Mouse (Mus musculus): ENCODE data around the gene Hephl1.
"Not testable (repeated sequence)": the region's sequence is repeated elsewhere in the genome, so short reads cannot be mapped to it uniquely, and the experiment has no call there.

The Hephl1 gene

DNA sequence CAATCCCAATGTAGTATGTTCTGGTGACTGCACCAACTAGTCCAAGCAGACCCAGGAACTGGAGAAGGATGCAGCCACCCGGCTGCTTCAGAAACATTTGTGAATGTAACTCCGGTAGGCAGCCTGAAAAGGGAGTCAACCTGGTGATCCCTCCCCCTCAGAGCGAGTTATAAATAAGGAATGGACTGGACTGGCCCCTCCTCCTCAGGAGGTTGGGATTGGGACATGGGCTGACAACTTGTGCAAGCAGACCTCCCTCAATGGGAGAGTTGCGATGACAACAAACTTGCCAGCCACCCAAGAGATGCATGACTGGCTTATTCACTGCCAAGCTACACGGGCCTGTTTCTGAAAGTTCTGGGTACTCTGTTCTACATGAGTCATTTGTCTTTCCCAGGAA is at the start of gene Hephl1:
Hephl1 (minus strand) TSS at position 101 of the 400 bp plus-strand sequence.
- no peak for DNase-seq (ENCODE audit: low read depth, low spot score)

DNA sequence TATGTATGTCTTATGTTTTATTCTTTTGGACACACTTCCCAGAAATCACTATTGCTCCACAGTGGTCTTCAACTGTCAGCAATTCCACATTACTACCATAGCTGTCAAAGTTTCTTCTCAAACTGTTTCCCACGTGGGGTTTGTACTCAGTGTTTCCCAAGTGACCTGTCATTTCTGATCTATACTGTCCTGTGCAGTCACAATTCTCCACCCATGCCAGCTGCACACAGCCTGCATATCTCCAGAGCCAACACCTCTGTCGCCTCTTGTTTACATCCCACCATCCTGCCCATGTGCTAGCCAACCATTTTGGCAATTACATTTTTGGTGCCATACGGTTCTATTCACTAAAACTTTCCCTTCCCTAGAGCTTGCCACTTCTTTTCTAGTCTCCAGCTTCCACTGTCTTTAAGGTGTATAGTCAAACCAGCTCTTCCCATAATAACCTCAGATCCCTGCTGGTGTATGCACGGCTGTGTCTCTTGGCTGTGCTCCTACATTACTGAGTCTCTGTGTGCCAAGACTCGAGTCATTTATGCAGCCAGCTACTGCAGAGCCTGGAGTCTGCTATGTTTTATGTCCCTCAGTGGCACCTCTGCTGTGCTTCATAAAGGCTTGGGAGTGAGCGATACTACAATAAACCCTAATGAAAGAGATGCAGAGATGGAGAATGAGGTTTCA is 37.5 kb upstream of the Hephl1 start:
- no peak for DNase-seq (ENCODE audit: low read depth, low spot score)

DNA sequence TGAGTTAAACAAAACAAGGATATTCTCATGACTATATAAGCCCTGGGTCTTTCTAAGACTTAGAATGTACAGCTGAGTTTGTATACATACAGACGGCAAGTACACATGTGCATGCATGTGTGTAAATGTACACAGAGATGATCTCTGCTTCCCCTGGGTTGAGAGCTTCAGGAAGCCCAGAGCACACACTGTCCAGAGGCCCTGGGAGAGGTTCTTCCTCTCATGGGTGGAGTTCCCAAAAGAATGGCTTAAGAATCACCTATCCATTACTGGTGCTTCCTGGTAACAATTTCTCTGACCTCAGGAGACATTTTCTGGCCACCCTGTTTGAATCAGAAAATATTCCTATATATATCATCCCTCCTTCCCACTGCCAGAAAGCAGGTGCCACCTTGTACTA is 28.6 kb upstream of the Hephl1 start:
- no peak for DNase-seq (ENCODE audit: low read depth, low spot score)

DNA sequence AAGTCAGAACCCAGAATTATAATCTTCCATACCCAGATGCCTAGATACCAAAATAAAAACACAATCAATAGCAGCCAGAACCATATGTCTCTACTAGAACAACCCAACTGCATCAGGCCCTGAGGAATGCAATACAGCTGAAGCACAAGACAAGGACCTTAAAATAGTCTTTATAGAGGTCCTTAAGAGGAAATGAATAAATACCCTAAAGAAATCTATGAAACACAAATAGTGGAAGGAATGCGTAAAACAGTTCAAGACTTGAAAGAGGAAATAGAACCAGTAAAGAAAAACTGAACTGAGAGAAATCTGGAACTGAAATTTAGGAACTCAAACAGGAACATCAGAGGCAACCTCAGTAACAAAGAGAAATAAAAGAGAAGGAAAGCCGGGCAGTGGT is 14.0 kb upstream of the Hephl1 start:
- no peak for DNase-seq (ENCODE audit: low read depth, low spot score)

DNA sequence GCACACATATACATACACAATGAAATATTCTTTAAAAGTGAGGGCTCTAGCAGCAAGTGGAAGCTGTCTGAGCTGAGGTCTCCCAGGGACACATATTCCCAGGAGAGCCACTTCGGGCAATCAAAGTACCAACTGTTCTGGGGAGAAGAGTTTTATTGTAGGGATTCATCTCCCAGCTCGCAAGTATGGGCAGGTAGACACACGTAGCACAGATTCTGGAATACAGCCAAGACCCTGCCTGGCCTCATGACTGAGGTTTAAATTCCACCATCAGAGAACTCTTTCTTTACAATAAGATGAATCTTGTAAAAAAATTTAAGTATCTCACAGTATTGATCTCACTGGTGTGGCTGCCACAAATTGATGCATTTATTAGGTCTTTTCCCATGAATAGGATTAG is 10.5 kb upstream of the Hephl1 start:
- DNase-seq (ENCODE audit: low read depth, low spot score) = no peak

DNA sequence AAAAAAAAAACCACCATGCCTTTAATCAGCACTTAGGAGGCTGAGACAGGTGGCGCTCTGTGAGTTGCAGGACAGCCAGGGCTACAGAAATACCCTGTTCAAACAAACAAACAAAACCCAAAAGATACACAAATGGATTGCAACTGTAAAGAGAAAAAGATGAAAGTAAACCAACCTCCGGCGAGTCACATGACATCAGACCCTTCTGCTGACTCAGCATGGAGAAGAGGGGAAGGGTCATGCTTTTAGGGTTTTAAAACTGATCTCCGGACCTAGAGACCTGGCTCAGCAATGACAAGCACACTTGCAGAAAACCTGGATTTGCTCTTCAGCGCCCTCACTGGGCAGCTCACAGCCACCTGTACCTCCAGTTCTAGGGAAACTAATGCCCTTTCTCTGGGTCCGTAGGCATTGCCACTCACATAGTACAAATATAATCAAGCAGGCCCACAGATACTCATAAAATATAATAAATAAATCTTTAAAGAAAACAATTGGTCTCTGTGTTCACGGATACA is 9.0 kb upstream of the Hephl1 start:
- no peak for DNase-seq (ENCODE audit: low read depth, low spot score)

DNA sequence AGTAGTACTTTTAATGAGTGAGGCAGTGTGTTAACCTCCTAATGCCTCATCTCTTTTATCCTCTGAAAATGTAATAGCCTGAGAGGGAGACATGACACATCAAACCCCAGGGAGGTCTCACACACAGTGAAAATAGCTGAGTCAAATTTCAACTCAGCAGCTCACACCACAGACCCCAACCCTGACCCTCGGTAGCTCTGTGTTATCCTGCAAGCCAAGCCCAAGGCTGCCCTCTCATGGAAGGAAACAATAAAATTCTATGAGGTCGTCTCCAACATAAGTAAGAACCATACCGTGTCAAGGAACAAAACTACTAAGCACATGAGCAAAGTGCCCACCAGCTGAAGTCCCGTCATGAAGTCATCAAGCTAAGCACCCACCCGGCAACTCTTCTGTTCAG is 8.3 kb upstream of the Hephl1 start:
- no peak for DNase-seq (ENCODE audit: low read depth, low spot score)

DNA sequence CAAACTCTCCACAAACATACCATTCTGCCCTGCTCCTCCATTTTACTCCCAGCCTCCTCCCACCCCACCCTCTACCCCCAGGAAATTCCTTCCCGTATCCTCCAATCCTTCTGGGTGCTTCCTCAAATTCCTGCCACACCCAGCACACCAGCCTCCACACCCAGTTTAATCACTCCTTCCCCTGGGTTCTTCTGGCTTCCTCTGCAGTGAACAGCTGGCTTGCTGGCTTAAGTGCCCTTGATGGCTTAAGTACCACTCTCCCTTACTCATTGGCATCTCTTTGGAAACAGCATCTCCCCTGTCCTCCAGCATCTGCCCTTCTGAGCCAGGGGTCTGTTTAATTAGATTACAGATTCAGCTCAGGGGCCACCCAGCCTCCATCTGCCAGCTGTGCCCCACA is 7.6 kb upstream of the Hephl1 start:
- DNase-seq (ENCODE audit: low read depth, low spot score) = no peak

DNA sequence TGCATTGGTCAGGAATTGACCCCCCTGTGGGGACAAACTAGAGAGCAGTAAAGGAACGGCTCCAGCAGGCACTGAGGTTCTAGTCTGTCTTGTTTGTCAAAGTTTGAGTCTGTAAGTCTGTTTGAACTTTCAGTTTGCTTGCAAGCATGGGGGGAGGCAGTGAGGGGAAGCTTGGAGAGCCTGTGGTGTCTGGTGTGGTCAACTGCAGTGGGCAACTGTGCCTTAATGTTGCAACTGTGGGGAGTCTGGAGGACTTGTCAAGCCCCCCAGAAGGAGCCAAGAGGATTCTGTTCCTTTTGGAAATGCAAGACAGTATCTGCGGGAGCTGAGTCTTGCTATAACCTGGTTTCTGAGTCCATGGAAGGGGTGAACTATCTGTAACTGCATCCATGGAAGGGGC is 4.3 kb upstream of the Hephl1 start:
- no peak for DNase-seq (ENCODE audit: low read depth, low spot score)

DNA sequence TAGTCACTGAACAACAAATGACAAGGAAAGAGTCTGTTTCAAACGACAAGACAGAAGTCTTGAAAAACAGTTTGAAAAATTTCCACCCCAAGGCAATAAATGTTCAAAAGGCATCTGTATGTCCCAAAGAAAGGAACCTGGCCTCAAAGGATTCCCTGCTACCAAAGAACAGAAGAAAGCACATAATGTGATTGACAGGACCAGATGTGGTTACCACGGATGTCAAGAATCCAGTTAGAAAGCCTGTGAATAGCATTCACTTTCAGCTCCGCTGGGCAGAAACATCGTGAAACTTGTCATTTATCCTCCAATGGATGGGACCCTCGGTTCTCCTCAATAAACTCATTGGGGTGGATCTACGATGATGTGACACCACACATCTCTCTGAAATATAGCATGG is 2.2 kb upstream of the Hephl1 start:
- DNase-seq (ENCODE audit: low read depth, low spot score) = no peak

DNA sequence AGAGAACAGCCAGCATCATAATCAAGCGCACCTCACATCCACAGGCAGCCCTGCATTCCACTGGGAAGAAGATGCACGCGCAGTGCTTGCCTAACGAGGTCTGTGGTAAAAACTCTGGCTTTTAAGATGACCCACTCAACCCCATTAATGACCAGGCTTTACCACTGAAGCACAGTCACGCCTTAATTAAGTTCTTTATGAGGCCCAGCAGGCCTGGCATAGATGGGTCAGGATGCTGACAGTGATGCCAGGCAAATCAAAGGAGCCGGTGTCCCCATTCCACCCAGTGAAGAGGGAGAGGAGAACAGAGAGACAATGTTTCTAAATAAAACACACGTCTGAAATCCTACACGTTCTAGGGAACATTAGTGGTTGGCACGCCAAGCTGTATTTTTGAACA is 3.8 kb downstream of the Hephl1 start:
- DNase-seq (ENCODE audit: low read depth, low spot score) = no peak

DNA sequence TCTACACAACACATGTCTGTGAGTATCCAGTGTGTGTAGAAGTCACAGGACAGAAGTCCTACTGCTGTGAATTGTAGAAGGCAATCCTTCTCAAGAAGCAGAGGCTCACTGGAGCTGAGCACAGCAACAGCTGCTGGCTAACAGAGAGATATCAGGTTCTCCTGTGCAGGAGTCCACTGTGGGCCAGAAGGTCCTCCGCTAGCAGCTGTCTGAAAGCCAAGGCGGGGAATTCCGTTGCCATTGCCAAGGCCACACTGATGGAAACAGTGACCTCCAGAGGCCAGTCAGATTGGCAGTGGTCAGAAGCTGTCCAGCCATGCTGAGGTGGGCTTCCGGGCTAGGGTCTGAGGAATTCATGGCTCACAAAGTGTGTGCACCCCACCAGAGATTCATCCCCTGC is 6.8 kb downstream of the Hephl1 start:
- no peak for DNase-seq (ENCODE audit: low read depth, low spot score)

DNA sequence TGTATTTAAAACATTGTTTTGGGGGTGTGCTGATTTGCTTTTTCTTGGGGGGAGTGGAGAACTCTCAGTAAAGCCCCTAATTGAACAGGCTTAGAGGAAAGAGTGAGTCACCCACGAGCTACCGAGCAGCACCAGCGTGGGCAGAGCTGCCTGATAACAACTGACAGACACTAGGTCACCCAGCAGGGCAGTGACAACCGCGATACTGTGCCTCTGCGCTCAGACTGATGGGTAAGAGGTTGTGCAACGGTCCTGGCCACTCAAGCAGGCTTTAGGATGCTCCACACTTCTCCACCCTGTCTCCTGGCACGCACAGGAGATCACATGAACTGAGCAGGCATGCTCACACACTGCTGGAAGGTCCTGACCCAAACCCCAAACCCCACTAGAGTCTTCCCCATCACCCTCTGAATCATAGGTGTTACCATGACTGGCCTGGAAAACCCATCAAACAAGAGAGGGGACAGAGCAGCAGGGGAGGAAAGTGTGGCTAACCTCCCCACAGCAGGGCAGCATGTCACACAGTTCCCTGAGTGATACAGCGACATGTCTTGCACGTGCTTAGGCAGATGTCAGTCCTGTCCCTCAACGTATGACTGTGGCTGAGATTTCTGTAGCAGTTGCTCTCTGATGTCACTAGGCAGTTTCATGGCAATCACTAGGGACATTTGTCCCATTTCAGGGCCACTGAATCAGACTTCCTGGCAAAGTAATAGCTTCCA is 8.2 kb downstream of the Hephl1 start:
- DNase-seq (ENCODE audit: low read depth, low spot score) = no peak

DNA sequence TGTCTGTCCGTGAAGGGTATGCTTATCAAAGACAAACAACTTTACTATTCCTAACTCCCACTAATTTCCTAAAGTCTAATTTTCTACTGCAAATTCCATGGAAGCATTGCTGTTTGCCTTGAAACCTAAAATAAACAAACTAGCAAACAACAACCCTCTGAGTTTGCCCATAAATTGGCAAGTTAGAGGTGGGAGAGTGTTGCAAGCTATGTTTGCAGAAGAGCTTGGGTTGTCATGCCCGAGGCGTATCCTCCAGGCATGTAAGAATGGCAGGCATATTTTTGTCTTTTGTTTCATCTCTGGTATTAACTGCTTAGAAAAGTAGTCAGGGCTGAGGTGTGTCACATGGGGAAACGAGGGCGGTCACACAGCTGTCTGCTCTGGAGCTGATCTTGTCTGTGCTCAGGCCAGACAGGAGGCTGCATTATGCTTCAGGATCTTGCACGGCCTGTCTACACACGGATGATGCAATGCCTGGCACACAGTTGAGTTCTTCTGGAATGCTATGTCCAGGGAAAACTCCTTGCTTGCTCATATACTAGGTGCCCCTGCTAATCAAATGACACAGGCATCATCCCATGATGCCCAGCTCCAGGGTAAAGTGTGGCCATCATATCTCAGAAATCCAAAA is 10.3 kb downstream of the Hephl1 start:
- no peak for DNase-seq (ENCODE audit: low read depth, low spot score)

DNA sequence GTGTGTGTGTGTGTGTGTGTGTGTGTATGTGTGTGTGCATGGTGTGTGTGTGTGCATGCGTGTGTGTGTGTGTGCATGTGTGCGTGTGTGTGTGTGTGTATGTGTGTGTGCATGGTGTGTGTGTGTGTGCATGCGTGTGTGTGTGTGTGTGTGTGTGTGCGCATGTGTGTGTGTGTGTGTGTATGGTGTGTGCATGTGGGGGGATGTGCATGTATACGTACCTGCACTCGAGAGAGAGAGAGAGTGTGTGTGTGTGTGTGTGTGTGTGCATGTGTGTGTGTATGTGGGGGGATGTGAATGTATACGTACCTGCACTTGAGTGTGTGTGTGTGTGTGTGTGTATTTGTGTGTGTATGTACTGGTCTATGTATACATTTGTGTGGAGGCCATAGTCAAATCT is 13.5 kb downstream of the Hephl1 start:
- not testable (repeated sequence) for DNase-seq (ENCODE audit: low read depth, low spot score)

DNA sequence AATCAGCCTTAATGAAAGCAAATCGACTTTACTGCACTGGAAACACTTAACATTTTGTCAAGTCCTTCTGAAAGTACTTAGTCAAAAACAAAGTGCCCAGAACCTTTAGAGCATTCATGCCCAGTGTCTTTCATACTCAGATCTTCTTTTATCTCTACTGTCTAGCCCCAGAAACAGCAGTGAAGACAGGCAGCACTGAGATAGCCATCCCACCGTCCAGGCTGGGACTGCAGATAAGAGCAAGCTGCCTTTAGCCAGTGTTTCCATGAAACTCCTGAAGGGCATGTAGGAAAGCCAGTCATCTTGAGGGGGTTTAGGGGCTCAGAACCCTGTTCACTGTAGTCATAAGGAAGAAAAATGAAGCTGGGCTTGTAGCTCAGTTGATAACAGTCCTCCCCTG is 14.7 kb downstream of the Hephl1 start:
- no peak for DNase-seq (ENCODE audit: low read depth, low spot score)

DNA sequence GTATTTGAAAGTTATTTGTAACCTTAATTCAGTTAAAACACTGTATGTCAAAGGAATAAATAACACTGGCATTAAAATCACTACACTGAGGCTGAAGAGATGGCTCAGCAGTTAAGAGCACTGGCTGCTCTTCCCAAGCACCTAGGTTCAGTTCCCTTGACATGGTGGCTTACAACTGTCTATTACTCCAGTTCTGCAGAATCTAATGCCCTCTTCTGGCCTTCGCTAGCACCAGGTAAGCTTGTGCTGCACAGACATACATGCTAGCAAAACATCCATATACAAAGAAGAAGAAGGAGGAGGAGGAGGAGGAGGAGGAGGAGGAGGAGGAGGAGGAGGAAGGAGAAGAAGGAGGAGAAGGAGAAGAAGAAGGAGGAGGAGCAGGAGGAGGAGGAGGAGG is 15.7 kb downstream of the Hephl1 start:
- no peak for DNase-seq (ENCODE audit: low read depth, low spot score)

DNA sequence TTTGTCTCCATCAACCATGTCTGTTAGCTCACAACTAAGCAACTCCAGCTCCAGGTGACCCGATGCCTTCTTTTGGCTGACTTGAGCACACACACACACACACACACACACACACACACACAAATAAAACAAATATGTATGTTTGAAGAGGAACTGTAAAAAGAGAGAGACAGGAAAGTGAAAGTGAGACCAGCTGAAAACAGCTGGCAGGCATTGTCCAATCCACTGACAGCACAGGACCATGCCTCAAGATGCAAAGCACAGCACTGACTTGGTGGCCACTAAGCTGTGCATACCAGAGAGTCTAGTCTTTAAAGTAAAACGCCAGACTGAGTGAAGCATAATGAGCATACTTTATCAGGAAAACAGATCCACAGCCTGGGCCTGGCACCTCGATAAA is 16.7 kb downstream of the Hephl1 start:
- DNase-seq (ENCODE audit: low read depth, low spot score) = no peak

DNA sequence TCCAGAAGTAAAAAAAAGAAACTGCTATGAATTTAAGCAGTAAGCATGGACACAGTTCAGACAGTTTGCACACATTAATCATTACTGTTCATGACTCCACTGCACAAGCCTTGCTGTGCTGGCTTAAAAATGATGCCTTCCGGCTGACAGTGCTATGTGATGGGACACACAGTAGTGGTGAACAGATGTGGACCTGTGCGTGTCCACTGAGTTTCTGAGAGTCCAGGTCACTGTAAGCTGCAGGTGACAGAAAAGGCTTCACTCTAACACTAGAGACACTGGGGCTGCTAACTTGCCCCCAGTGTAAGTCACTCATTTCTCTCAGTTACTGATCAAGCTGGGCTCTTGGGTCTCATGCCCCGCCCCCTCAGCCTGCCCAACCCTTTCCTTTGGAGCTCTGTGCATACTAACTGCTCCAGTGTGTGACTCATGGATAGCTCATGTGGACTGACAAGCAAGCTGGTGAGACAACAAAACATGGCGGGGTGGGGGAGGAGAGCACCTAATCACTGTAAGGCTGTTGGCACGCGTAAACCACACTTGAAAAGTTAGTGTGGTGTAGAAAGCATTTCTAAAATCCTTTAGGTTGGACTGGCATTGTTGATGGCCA is 43.1 kb downstream of the Hephl1 start:
- DNase-seq (ENCODE audit: low read depth, low spot score) = no peak

DNA sequence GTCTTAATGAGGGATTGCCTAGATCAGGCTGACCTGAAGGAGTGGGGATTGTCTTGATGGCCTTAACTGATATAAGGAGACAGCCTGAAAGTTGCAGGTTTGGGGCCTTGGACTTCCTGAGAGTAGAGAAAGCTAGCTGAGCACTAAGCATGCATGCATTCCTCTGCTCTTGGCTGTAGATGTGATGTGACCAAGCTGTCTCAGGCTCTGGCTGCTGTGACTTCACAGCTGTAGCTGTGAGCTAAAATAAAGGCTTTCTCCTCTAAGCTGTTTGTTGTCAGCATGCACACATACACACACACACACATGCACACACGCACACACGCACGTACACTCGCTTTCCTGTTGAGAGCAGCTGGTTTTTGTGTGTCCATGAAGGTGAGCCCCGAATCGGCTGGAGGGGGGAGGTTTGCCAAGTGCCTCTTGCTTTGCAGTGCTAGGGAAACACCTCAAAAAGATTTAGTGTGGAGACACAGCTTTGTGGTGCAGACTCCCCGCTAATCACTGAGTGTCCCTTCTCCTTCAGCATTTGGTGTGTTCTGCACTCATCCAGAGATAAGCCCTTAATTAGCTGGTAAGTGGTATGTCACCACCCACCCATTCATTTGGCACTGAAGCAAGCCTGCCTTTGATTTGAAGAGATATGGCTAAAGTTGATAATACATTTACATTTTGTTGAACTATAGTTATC is 43.8 kb downstream of the Hephl1 start:
- no peak for DNase-seq (ENCODE audit: low read depth, low spot score)

DNA sequence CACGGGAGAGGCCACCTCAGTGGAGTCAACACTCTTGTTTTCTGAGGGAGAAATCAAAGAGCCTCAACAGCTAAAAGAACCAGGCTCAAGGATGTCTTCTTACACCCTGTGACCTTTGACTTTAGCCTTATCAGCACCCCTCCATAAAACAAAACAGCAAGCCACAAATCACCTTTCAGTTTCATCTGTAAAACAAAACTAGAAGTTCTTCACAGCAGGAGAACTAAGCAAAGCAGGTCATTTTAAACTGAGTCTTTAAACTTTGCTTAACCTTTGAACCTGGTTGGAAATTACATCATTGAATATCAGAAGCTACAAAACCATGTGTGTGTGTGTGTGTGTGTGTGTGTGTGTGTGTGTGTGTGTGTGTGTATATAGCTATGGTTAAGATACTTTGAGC is 47.7 kb downstream of the Hephl1 start:
- DNase-seq (ENCODE audit: low read depth, low spot score) = no peak

DNA sequence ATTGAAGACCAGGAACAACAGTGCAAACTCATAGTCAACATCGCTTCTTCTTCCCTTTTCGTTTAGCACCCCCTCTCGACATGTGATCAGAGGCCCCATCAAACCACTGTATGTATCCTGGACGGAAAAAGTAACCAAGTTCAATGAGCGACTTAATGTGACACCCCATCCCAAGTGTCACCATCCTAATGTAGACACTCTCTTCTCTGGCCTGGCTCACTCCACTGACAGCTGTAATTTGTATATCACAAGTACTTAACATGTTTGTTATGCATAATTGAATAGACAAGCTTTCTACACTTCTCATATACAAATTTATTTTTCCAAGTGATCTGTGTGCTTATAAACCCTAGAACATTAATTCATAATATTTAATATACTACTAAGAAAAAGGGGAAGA is 51.1 kb downstream of the Hephl1 start:
- no peak for DNase-seq (ENCODE audit: low read depth, low spot score)

Measured in retina, postnatal 7 days (tissue).